Mouse (Mus musculus) left cerebral cortex, postnatal 10 days (tissue): ENCODE results near the gene Bap1. TPM values are rescaled to one million over a fixed set of nuclear protein-coding genes. Genes with fewer than 3 reads are reported as not detected.

Experiments used
- DNase-seq, 2 experiments: peaks; one replicate each; pipeline ENCODE4 v3.0.0; 2021 to 2022; ENCODE audit warnings: low spot score in 2 of 2, mixed read lengths in 1 of 2; ENCODE audit errors: extremely low spot score in 1 of 2
- intact Hi-C: fragments of 180-260 bp; cut with DNase I; formaldehyde crosslinking; loops from one replicate; pipeline ENCODE4 v1.15.1; 2025
- total RNA-seq, 2 experiments: library from RNA; stranded (reverse); gene quantifications; 2 replicates each; pipeline ENCODE4 v1.2.3; 2021

The Bap1 gene
- total RNA-seq, 2 experiments from 2014 or later, result 125 to 130 TPM

- intact Hi-C loops, result loop anchor here (5.0 kb wide), 1 partner anchor 203 kb away; no protein-coding TSS in a partner anchor
- DNase-seq, result peak; percentile 29 to 78
These were observed 18.3 kb downstream of the Bap1 start for GRCm38 (mm10) chr14:31269456-31270100.

- intact Hi-C loops, result loop anchor here (5.0 kb wide), 1 partner anchor 201 kb away; no protein-coding TSS in a partner anchor
- DNase-seq, result no peak
These were observed 19.9 kb downstream of the Bap1 start for GRCm38 (mm10) chr14:31271121-31271520.

GRCm38 (mm10) chr14:31272164-31272563 lies 20.9 kb downstream of the Bap1 start:
- intact Hi-C loops, result loop anchor here (2.0 to 5.0 kb wide), 2 partner anchors 51 to 200 kb away; partner anchors contain the start of gene Dnah1
- DNase-seq, result peak; percentile 62 to 82

- DNase-seq, result no peak
- intact Hi-C loops, result no loop called here
These were observed 34.5 kb downstream of the Bap1 start for GRCm38 (mm10) chr14:31285728-31286127.

Other genes with a start within 250 kb of the Bap1 start
- gene Spcs1, start 249.8 kb upstream of the Bap1 start, total RNA-seq, result 100 to 1,000 TPM; 176 to 187 TPM
- gene Pbrm1, start 232.3 kb upstream of the Bap1 start, total RNA-seq, result 10 to 100 TPM; 66.7 to 72.3 TPM
- 10 to 100 TPM; 46.0 to 60.3 TPM for gene Gnl3, start 232.3 kb upstream of the Bap1 start, total RNA-seq
- 10 to 100 TPM; 22.9 to 24.9 TPM for gene Smim4, start 122.5 kb upstream of the Bap1 start, total RNA-seq
- gene Nt5dc2, start 120.4 kb upstream of the Bap1 start, total RNA-seq, result 1 to 10 TPM; 6.6 to 8.5 TPM
- 10 to 100 TPM; 24.3 to 29.6 TPM for gene Stab1, start 82.8 kb upstream of the Bap1 start, total RNA-seq
- gene Tnnc1, start 43.1 kb upstream of the Bap1 start, total RNA-seq, result 1 to 10 TPM; 2.9 to 3.7 TPM
- 100 to 1,000 TPM; 412 to 432 TPM for gene Nisch, start 34.5 kb upstream of the Bap1 start, total RNA-seq
- gene Sema3g, start 33.6 kb upstream of the Bap1 start, total RNA-seq, result 1 to 10 TPM; 3.6 to 4.4 TPM
- gene Phf7, start 133 bp upstream of the Bap1 start, total RNA-seq, result 1 to 10 TPM; 5.0 to 5.3 TPM
- gene Dnah1, start 72.4 kb downstream of the Bap1 start, total RNA-seq, result 1 to 10 TPM; 1.4 to 2.1 TPM
- gene Capn7, start 85.2 kb downstream of the Bap1 start, total RNA-seq, result 10 to 100 TPM; 38.9 to 39.3 TPM
- 10 to 100 TPM; 76.4 to 80.0 TPM for gene Sh3bp5, start 184.6 kb downstream of the Bap1 start, total RNA-seq
- gene Eaf1, start 242.9 kb downstream of the Bap1 start, total RNA-seq, result 10 to 100 TPM; 13.1 to 14.2 TPM
- gene Mettl6, start 243.6 kb downstream of the Bap1 start, total RNA-seq, result 10 to 100 TPM; 26.5 to 27.3 TPM